Mouse (Mus musculus) CH12.LX (cell line): ENCODE data around the gene Tepp.

Experiments used
- CHD2 ChIP-seq: IDR thresholded peaks from 2 replicates; pipeline ENCODE4 v1.6.1; 2011; ENCODE audit warnings: low read length, improper control_type of control experiment
- CTCF ChIP-seq, 2 experiments: IDR thresholded peaks in 1 of 2; conservative IDR thresholded peaks in 1 of 2; 2 replicates each; pipeline ENCODE4 v1.5.1; 2011 to 2012; ENCODE audit warnings: low read depth in 2 of 2, low read length in 2 of 2, improper control_type of control experiment in 1 of 2, inconsistent platforms in 1 of 2, mild to moderate bottlenecking in 1 of 2, moderate library complexity in 1 of 2
- EP300 ChIP-seq: IDR thresholded peaks from 2 replicates; pipeline ENCODE4 v1.6.1; 2011; ENCODE audit warnings: low read length, improper control_type of control experiment
- MAX ChIP-seq: IDR thresholded peaks from 2 replicates; pipeline ENCODE4 v1.6.1; 2011; ENCODE audit warnings: low read length, improper control_type of control experiment
- MEF2A ChIP-seq: IDR thresholded peaks from 2 replicates; pipeline ENCODE4 v1.6.1; 2014; ENCODE audit warnings: low read depth, mild to moderate bottlenecking, inconsistent platforms, low read length, improper control_type of control experiment, borderline replicate concordance
- MYC ChIP-seq: IDR thresholded peaks from 2 replicates; pipeline ENCODE4 v1.6.1; 2011; ENCODE audit warnings: low read depth, mild to moderate bottlenecking, improper control_type of control experiment, low read length
- POLR2A ChIP-seq: IDR thresholded peaks from 2 replicates; pipeline ENCODE4 v1.6.1; 2011; ENCODE audit warnings: low read depth, mild to moderate bottlenecking, improper control_type of control experiment, low read length
- RAD21 ChIP-seq: IDR thresholded peaks from 2 replicates; pipeline ENCODE4 v1.6.1; 2011; ENCODE audit warnings: low read depth, mild to moderate bottlenecking, low read length, improper control_type of control experiment, moderate library complexity
- TCF12 ChIP-seq: IDR thresholded peaks from 2 replicates; pipeline ENCODE4 v1.6.1; 2014; ENCODE audit warnings: low read depth, mild to moderate bottlenecking, inconsistent platforms, low read length, improper control_type of control experiment
- USF2 ChIP-seq: conservative IDR thresholded peaks from 2 replicates; pipeline ENCODE4 v1.6.1; 2011; ENCODE audit warnings: low read depth, low read length, improper control_type of control experiment
- ZC3H11A ChIP-seq: IDR thresholded peaks from 2 replicates; pipeline ENCODE4 v1.6.1; 2012; ENCODE audit warnings: low read depth, mild to moderate bottlenecking, inconsistent platforms, low read length, improper control_type of control experiment

DNA sequence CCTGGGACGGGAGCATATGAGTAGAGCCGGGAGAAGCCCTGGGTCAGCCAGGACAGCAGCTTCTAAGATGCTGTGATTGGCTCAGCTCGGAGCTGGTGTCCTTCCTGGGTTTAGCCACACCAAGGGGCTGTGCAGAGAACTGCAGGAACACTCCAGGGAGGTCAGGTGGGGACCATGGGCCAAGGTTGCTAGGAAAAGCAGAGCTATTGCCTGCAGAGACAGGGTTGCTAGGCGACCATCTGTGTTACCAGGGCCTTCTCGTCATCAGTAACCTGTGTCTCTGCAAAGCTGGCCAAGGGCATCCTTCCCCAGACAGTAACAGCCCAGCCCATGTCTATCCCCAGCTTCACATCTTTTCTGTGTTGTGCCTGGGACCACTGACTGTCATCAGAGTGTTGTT, 28.9 kb upstream of the Tepp start:
- no peak for TF ChIP-seq CTCF (conservative IDR thresholded peaks at IDR 0.05 in 1 of 2, IDR thresholded peaks at IDR 0.05 in 1 of 2; ENCODE audit: low read depth in 2 of 2, low read length in 2 of 2)
- no peak for TF ChIP-seq POLR2A
- TF ChIP-seq USF2: no peak
- no peak for TF ChIP-seq MYC
- TF ChIP-seq CHD2: no peak
- TF ChIP-seq MAX: no peak
- no peak for TF ChIP-seq RAD21
- TF ChIP-seq TCF12: no peak
- TF ChIP-seq EP300: no peak
- no peak for TF ChIP-seq ZC3H11A
- TF ChIP-seq MEF2A: no peak
